Mouse (Mus musculus) small intestine, adult 2 months (tissue): ENCODE measurements at regions not wholly inside any gene's neighbourhood (a gene's known extent, or its start where the extent isn't known, plus 50 kb on each side); places are given as distances from the start of the nearest gene placed in this dataset.

Experiments used
- CTCF ChIP-seq: fragments of 200-500 bp; IDR thresholded peaks from 2 replicates; pipeline ENCODE4 v1.5.1; 2012; ENCODE audit warnings: low read depth, mild to moderate bottlenecking, control low read depth, inconsistent platforms, low read length, moderate library complexity, mixed read lengths; ENCODE audit not compliant: insufficient replicate concordance, insufficient read length; ENCODE audit errors: extremely low read depth
- POLR2A ChIP-seq: fragments of 200-500 bp; IDR thresholded peaks from 2 replicates; pipeline ENCODE4 v1.6.1; 2012; ENCODE audit warnings: low read depth, mild to moderate bottlenecking, control low read depth, inconsistent platforms, low read length, moderate library complexity

GRCm38 (mm10) chr13:60282543-60283251 is 105.5 kb upstream of the Gas1 start:
- no peak for TF ChIP-seq CTCF
- no peak for TF ChIP-seq POLR2A
